13 mouse cellular contexts compared by ENCODE assay signal in genomic region chr2:170169062-170169461, GRCm38 (mm10). TPM values are rescaled to one million over a fixed set of nuclear protein-coding genes. Genes with fewer than 3 reads are reported as not detected.
DNase-seq lines count a peak whose midpoint lies in the region; ATAC-seq lines count a peak whose summit lies in the region.
"Had no signal": no experiment of that assay in that cellular context is flagged by ENCODE, and none has a peak within 500 bp of the region (broad histone marks: within the 10 kb centered on the region; RNA-seq: fewer than 3 reads in every experiment).

No protein-coding gene starts in this region.

- ATAC-seq in heart, embryonic 13.5 days (ENCODE audit: extremely low read depth, insufficient number of reproducible peaks, low FRiP score, low TSS enrichment), result no peak
- ATAC-seq in liver, embryonic 12.5 days, result no peak
- ATAC-seq: forebrain, embryonic 16.5 days had no signal

- intact Hi-C loops in heart, postnatal 36 days (cut with DNase I), result no loop called here

- H3K4me1 ChIP-seq in heart, embryonic 13.5 days, result peaks cover 8% of the 10 kb centered on the region
- peaks cover 29% of the 10 kb centered on the region for H3K4me1 ChIP-seq in liver, embryonic 12.5 days

- H3K27ac ChIP-seq in heart, embryonic 13.5 days (replicated peaks), result peak overlapping the region; percentile 72
- H3K27ac ChIP-seq in liver, embryonic 12.5 days, result peak overlapping the region; percentile 43; the same call in 1 of the 2 replicates
- H3K27ac ChIP-seq: limb, embryonic 13.5 days; neural tube, embryonic 13.5 days had no signal

- H3K4me2 ChIP-seq in heart, embryonic 13.5 days, result no peak overlapping the region
- H3K4me2 ChIP-seq in liver, embryonic 12.5 days, result no peak overlapping the region
- H3K4me2 ChIP-seq: limb, embryonic 13.5 days; midbrain, embryonic 11.5 days; neural tube, embryonic 13.5 days had no signal

- H3K9me3 ChIP-seq in heart, embryonic 13.5 days, result no peaks in the 10 kb centered on the region
- H3K9me3 ChIP-seq in liver, embryonic 12.5 days (replicated peaks), result no peaks in the 10 kb centered on the region

- no peak overlapping the region for H3K4me3 ChIP-seq in heart, embryonic 13.5 days
- no peak overlapping the region for H3K4me3 ChIP-seq in liver, embryonic 12.5 days
- H3K4me3 ChIP-seq: limb, embryonic 13.5 days; neural tube, embryonic 13.5 days had no signal

- H3K36me3 ChIP-seq in heart, embryonic 13.5 days, result no peaks in the 10 kb centered on the region
- H3K36me3 ChIP-seq in liver, embryonic 12.5 days, result no peaks in the 10 kb centered on the region
- H3K36me3 ChIP-seq: limb, embryonic 13.5 days; neural tube, embryonic 13.5 days had no signal

- DNase-seq in heart, postnatal 36 days, result no peak
- peak; percentile 57 for DNase-seq in thymus, postnatal 0 days (ENCODE audit: low spot score)
- no peak for DNase-seq in thymus, adult 18-20 months
- DNase-seq in left cerebral cortex, adult 9 months (ENCODE audit: low spot score in 2 of 2), result no peak
- no peak for DNase-seq in adrenal gland, postnatal 36 days
- DNase-seq in cerebellum, adult 11-12 months, result no peak
- DNase-seq: cerebellum, postnatal 25 days had no signal

- H3K9ac ChIP-seq in heart, embryonic 13.5 days, result no peak overlapping the region
- no peak overlapping the region for H3K9ac ChIP-seq in liver, embryonic 12.5 days
- H3K9ac ChIP-seq: limb, embryonic 13.5 days; neural tube, embryonic 13.5 days had no signal

- no peaks in the 10 kb centered on the region for H3K27me3 ChIP-seq in heart, embryonic 13.5 days (replicated peaks)
- H3K27me3 ChIP-seq in liver, embryonic 12.5 days (replicated peaks), result no peaks in the 10 kb centered on the region
- H3K27me3 ChIP-seq: limb, embryonic 13.5 days; neural tube, embryonic 13.5 days had no signal

RNA-seq across cellular contexts. Expression of gene Zfp217, which starts 21.2 kb away (rescaled TPM):
- polyA plus RNA-seq in heart, embryonic 13.5 days (2015; fragmentation: Nextera tagmentation; extraction: Ambion mirVana), result 2.4 and 3.0 TPM in 2 replicates
- total RNA-seq in heart, postnatal 36 days (2021), result 10 to 100 TPM; 11.2 to 13.0 TPM
- polyA plus RNA-seq in thymus, postnatal 0 days (2015; fragmentation: Nextera tagmentation; extraction: Ambion mirVana), result 5.8 and 6.9 TPM in 2 replicates
- 3.8 and 4.5 TPM in 2 replicates for polyA plus RNA-seq in liver, embryonic 12.5 days (2016; fragmentation: Nextera tagmentation; extraction: Ambion mirVana)
- total RNA-seq in adrenal gland, postnatal 36 days (2021), result 10 to 100 TPM; 23.9 to 24.2 TPM
